In the genomic region with DNA sequence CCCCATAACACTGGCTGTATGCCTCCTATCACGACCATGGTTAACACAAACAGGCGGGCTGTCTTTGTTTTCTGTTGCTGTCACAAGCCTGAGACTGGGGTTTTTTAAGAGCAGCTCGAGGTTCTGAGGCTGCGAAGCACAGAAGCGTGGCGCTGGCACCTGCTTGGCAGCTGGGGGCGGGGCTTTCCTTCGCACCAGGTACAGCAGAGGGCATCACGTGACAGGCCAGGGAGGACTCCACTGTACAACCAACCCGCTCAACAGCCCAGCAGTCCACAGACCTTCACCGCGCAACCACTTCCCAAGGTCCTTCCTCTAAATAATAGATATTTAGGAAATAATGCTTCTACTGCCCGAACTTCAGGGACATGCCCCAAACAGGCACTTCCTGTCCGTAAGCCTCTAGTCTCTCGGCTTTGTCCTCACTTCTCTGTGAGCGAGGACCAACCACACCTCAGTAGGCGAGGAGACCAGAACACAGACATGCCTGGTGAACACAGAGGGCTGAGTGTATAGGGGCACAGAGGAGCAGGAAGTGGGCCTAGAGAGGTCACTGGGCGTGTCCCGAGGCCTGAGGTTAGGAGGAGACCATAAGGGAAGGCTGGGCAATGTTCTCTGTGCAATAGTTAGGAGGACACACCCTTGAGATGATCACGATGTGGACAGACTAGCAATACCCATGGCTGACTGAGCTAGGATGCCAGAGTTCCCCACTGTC, we compare ENCODE assay signal across 16 mouse cellular contexts. TPM values are rescaled to one million over a fixed set of nuclear protein-coding genes. Genes with fewer than 3 reads are reported as not detected.
A peak's percentile ranks its signal among the peaks of the same experiment; 100 is the strongest.
DNase-seq lines count a peak whose midpoint lies in the region; ATAC-seq and TF ChIP-seq lines count a peak whose summit lies in the region.
"Had no signal": no experiment of that assay in that cellular context is flagged by ENCODE, and none has a peak within 500 bp of the region (broad histone marks: within the 10 kb centered on the region; RNA-seq: fewer than 3 reads in every experiment).

No protein-coding gene starts in this region.

- no peaks in the 10 kb centered on the region; the same call in 1 of the 2 replicates for H3K9me3 ChIP-seq in kidney, embryonic 14.5 days (ENCODE audit: control insufficient read depth, low read length)
- H3K9me3 ChIP-seq in liver, embryonic 14.5 days (ENCODE audit: control insufficient read depth, low read length), result no peaks in the 10 kb centered on the region
- no peaks in the 10 kb centered on the region for H3K9me3 ChIP-seq in stomach, postnatal 0 days (ENCODE audit: control insufficient read depth, low read length)
- no peaks in the 10 kb centered on the region for H3K9me3 ChIP-seq in heart, embryonic 10.5 days
- H3K9me3 ChIP-seq: hindbrain, embryonic 13.5 days; neural tube, embryonic 12.5 days had no signal

- TF ChIP-seq CTCF in spleen, adult 2 months (IDR thresholded peaks at IDR 0.05; ENCODE audit: extremely low read depth, insufficient read depth, insufficient read length, insufficient replicate concordance), result no peak
- no peak for TF ChIP-seq CTCF in liver, embryonic 14.5 days (IDR thresholded peaks at IDR 0.05; ENCODE audit: low read depth)
- no peak for TF ChIP-seq CTCF in stomach, postnatal 0 days (IDR thresholded peaks at IDR 0.05; ENCODE audit: low read depth)

- no peak overlapping the region for H3K4me2 ChIP-seq in kidney, embryonic 14.5 days (replicated peaks; ENCODE audit: low read depth, low read length)
- peak overlapping the region; percentile 3; the same call in 1 of the 2 replicates for H3K4me2 ChIP-seq in liver, embryonic 14.5 days (ENCODE audit: low read depth)
- no peak overlapping the region for H3K4me2 ChIP-seq in stomach, postnatal 0 days (replicated peaks; ENCODE audit: low read depth)
- H3K4me2 ChIP-seq: hindbrain, embryonic 13.5 days; limb, embryonic 13.5 days; neural tube, embryonic 12.5 days had no signal

- TF ChIP-seq EP300 in liver, embryonic 14.5 days (IDR thresholded peaks at IDR 0.05; ENCODE audit: low read depth), result no peak
- TF ChIP-seq EP300 in stomach, postnatal 0 days (optimal IDR thresholded peaks at IDR 0.05), result no peak

- ATAC-seq in kidney, embryonic 14.5 days (ENCODE audit: low FRiP score, low TSS enrichment), result peak; percentile 32; the same call in 1 of the 2 replicates
- peak; percentile 49 for ATAC-seq in liver, embryonic 14.5 days (ENCODE audit: insufficient read depth)
- peak; percentile 50; the same call in 1 of the 2 replicates for ATAC-seq in stomach, postnatal 0 days (ENCODE audit: low FRiP score, low TSS enrichment)
- ATAC-seq in activated CD4-positive, CD25-positive, alpha-beta regulatory T cell, adult 4 months, result no peak
- ATAC-seq: forebrain, embryonic 16.5 days had no signal

- TF ChIP-seq POLR2A in spleen, adult 2 months (IDR thresholded peaks at IDR 0.05; ENCODE audit: low read depth, low read length), result no peak

- peak overlapping the region; percentile 51 for H3K27ac ChIP-seq in spleen, adult 2 months (ENCODE audit: insufficient read depth, low read length)
- H3K27ac ChIP-seq in kidney, embryonic 14.5 days (ENCODE audit: low read depth, low read length), result no peak overlapping the region
- no peak overlapping the region for H3K27ac ChIP-seq in liver, embryonic 14.5 days
- no peak overlapping the region for H3K27ac ChIP-seq in stomach, postnatal 0 days (replicated peaks)
- H3K27ac ChIP-seq in heart, embryonic 10.5 days, result no peak overlapping the region
- H3K27ac ChIP-seq: hindbrain, embryonic 13.5 days; limb, embryonic 13.5 days; macrophage; neural tube, embryonic 12.5 days had no signal

- no peak overlapping the region for H3K9ac ChIP-seq in kidney, embryonic 14.5 days (ENCODE audit: low read depth, low read length)
- peak overlapping the region; percentile 23; the same call in 1 of the 2 replicates for H3K9ac ChIP-seq in liver, embryonic 14.5 days (replicated peaks)
- H3K9ac ChIP-seq in stomach, postnatal 0 days (ENCODE audit: low read length), result no peak overlapping the region
- H3K9ac ChIP-seq: hindbrain, embryonic 13.5 days; limb, embryonic 13.5 days; neural tube, embryonic 12.5 days had no signal

- no peak overlapping the region for H3K4me3 ChIP-seq in spleen, adult 2 months (ENCODE audit: extremely low read depth, insufficient read depth, insufficient read length)
- no peak overlapping the region for H3K4me3 ChIP-seq in kidney, embryonic 14.5 days (ENCODE audit: low read length)
- H3K4me3 ChIP-seq in liver, embryonic 14.5 days (ENCODE audit: insufficient read depth in 1 of 2, low read depth in 2 of 2, low read length in 2 of 2), result no peak overlapping the region
- H3K4me3 ChIP-seq in stomach, postnatal 0 days (ENCODE audit: low read depth, low read length), result no peak overlapping the region
- no peak overlapping the region for H3K4me3 ChIP-seq in heart, embryonic 10.5 days
- H3K4me3 ChIP-seq: hindbrain, embryonic 13.5 days; limb, embryonic 13.5 days; neural tube, embryonic 12.5 days had no signal

- peak in 1 of 2 experiments; percentile 24 for DNase-seq in spleen, adult 2 months (ENCODE audit: low read depth in 1 of 2, low spot score in 2 of 2)
- DNase-seq in spleen, adult 18-20 months, result no peak
- no peak for DNase-seq in liver, embryonic 14.5 days (ENCODE audit: low read depth in 3 of 3, low spot score in 3 of 3)
- DNase-seq in stomach, postnatal 0 days (ENCODE audit: low spot score), result peak; percentile 33
- DNase-seq in layer of hippocampus, adult 18-20 months (ENCODE audit: low spot score in 2 of 2), result no peak
- no peak for DNase-seq in heart, embryonic 10.5 days (ENCODE audit: low spot score)
- DNase-seq: adrenal gland, postnatal 36 days; cerebellum, adult 11 months; layer of hippocampus, adult 9-11 months had no signal

- 48% methylated on average over 20 of the region's 20 CpGs for WGBS in spleen, adult 2 months
- WGBS in kidney, embryonic 14.5 days, result 68% methylated on average over 20 of the region's 20 CpGs
- WGBS in liver, embryonic 14.5 days (ENCODE audit: insufficient replicate concordance), result 53% methylated on average over 20 of the region's 20 CpGs
- WGBS in stomach, postnatal 0 days, result 66% methylated on average over 20 of the region's 20 CpGs
- 75% methylated on average over 20 of the region's 20 CpGs for WGBS in heart, embryonic 10.5 days

- no peaks in the 10 kb centered on the region for H3K36me3 ChIP-seq in spleen, adult 2 months (ENCODE audit: control insufficient read depth, insufficient read depth, low read length)
- no peaks in the 10 kb centered on the region for H3K36me3 ChIP-seq in kidney, embryonic 14.5 days (ENCODE audit: control insufficient read depth, insufficient read depth, low read length)
- no peaks in the 10 kb centered on the region for H3K36me3 ChIP-seq in liver, embryonic 14.5 days (replicated peaks; ENCODE audit: control insufficient read depth, insufficient read depth, low read depth)
- no peaks in the 10 kb centered on the region for H3K36me3 ChIP-seq in stomach, postnatal 0 days (ENCODE audit: control insufficient read depth, insufficient read depth, low read length)
- no peaks in the 10 kb centered on the region for H3K36me3 ChIP-seq in heart, embryonic 10.5 days
- H3K36me3 ChIP-seq: hindbrain, embryonic 13.5 days; limb, embryonic 13.5 days; neural tube, embryonic 12.5 days had no signal

- no peaks in the 10 kb centered on the region for H3K27me3 ChIP-seq in spleen, adult 2 months (ENCODE audit: control insufficient read depth, insufficient read depth, low read length)
- H3K27me3 ChIP-seq in kidney, embryonic 14.5 days (ENCODE audit: control insufficient read depth, insufficient read depth, low read length), result no peaks in the 10 kb centered on the region
- H3K27me3 ChIP-seq in liver, embryonic 14.5 days (ENCODE audit: control insufficient read depth, insufficient read depth, low read length), result no peaks in the 10 kb centered on the region
- H3K27me3 ChIP-seq in stomach, postnatal 0 days (ENCODE audit: control insufficient read depth, insufficient read depth, low read length), result no peaks in the 10 kb centered on the region
- H3K27me3 ChIP-seq in heart, embryonic 10.5 days (ENCODE audit: insufficient read depth, poor library complexity, severe bottlenecking), result peaks cover 9% of the 10 kb centered on the region; the same call in 1 of the 2 replicates

- peaks cover 8% of the 10 kb centered on the region; the same call in 1 of the 2 replicates for H3K4me1 ChIP-seq in spleen, adult 2 months (ENCODE audit: control insufficient read depth, insufficient read depth, insufficient read length)
- H3K4me1 ChIP-seq in kidney, embryonic 14.5 days (ENCODE audit: control insufficient read depth, insufficient read depth, low read length), result 0 out of 2 replicates have a peak, but pooled peaks cover 3% of the 10 kb centered on the region
- peaks cover 17 to 22% of the 10 kb centered on the region in 2 experiments for H3K4me1 ChIP-seq in liver, embryonic 14.5 days (replicated peaks; ENCODE audit: control insufficient read depth in 2 of 2, insufficient read depth in 2 of 2, low read length in 1 of 2)
- no peaks in the 10 kb centered on the region for H3K4me1 ChIP-seq in stomach, postnatal 0 days (replicated peaks; ENCODE audit: control insufficient read depth, insufficient read depth)
- peaks cover 14% of the 10 kb centered on the region; the same call in 1 of the 2 replicates for H3K4me1 ChIP-seq in heart, embryonic 10.5 days

RNA-seq across cellular contexts. Expression of gene Syf2, which starts 37.3 kb away (rescaled TPM):
- 19.2 TPM in 2 replicates for polyA plus RNA-seq in spleen, adult 2 months (2012; rRNA removed)
- polyA plus RNA-seq in kidney, embryonic 14.5 days (2014; fragmentation: Nextera tagmentation; extraction: Ambion mirVana), result 77.3 and 90.1 TPM in 2 replicates
- 21.9 and 42.9 TPM in 2 replicates for polyA plus RNA-seq in liver, embryonic 14.5 days (2012; rRNA removed)
- polyA plus RNA-seq in liver, embryonic 14.5 days (2014; fragmentation: Nextera tagmentation; extraction: Ambion mirVana), result 52.6 and 56.0 TPM in 2 replicates
- 74.1 and 77.9 TPM in 2 replicates for polyA plus RNA-seq in stomach, postnatal 0 days (2015; fragmentation: Nextera tagmentation; extraction: Ambion mirVana)
- 10 to 100 TPM; 58.8 to 69.7 TPM for total RNA-seq in layer of hippocampus, adult 18-20 months (2021)
- polyA plus RNA-seq in heart, embryonic 10.5 days (2016; fragmentation: Nextera tagmentation; extraction: Ambion mirVana), result 52.3 and 63.0 TPM in 2 replicates
- polyA plus RNA-seq in activated CD4-positive, CD25-positive, alpha-beta regulatory T cell, adult 4 months (2017; shearing (Covaris generic)), result 100 to 1,000 TPM; 188 to 213 TPM

RNA-seq across cellular contexts. Expression of gene Rsrp1, which starts 44.7 kb away (rescaled TPM):
- polyA plus RNA-seq in spleen, adult 2 months (2012; rRNA removed), result 691 and 1,139 TPM in 2 replicates
- polyA plus RNA-seq in kidney, embryonic 14.5 days (2014; fragmentation: Nextera tagmentation; extraction: Ambion mirVana), result 339 and 370 TPM in 2 replicates
- 228 and 239 TPM in 2 replicates for polyA plus RNA-seq in liver, embryonic 14.5 days (2012; rRNA removed)
- 151 and 161 TPM in 2 replicates for polyA plus RNA-seq in liver, embryonic 14.5 days (2014; fragmentation: Nextera tagmentation; extraction: Ambion mirVana)
- 278 and 283 TPM in 2 replicates for polyA plus RNA-seq in stomach, postnatal 0 days (2015; fragmentation: Nextera tagmentation; extraction: Ambion mirVana)
- total RNA-seq in layer of hippocampus, adult 18-20 months (2021), result 100 to 1,000 TPM; 256 to 262 TPM
- 329 and 376 TPM in 2 replicates for polyA plus RNA-seq in heart, embryonic 10.5 days (2016; fragmentation: Nextera tagmentation; extraction: Ambion mirVana)
- polyA plus RNA-seq in activated CD4-positive, CD25-positive, alpha-beta regulatory T cell, adult 4 months (2017; shearing (Covaris generic)), result 100 to 1,000 TPM; 271 to 367 TPM

RNA-seq across cellular contexts. Expression of gene Tmem50a, which starts 53.2 kb away (rescaled TPM):
- polyA plus RNA-seq in spleen, adult 2 months (2012; rRNA removed), result 83.2 and 90.6 TPM in 2 replicates
- polyA plus RNA-seq in kidney, embryonic 14.5 days (2014; fragmentation: Nextera tagmentation; extraction: Ambion mirVana), result 156 and 163 TPM in 2 replicates
- polyA plus RNA-seq in liver, embryonic 14.5 days (2012; rRNA removed), result 44.2 and 50.8 TPM in 2 replicates
- polyA plus RNA-seq in liver, embryonic 14.5 days (2014; fragmentation: Nextera tagmentation; extraction: Ambion mirVana), result 59.5 and 65.1 TPM in 2 replicates
- polyA plus RNA-seq in stomach, postnatal 0 days (2015; fragmentation: Nextera tagmentation; extraction: Ambion mirVana), result 187 and 193 TPM in 2 replicates
- total RNA-seq in layer of hippocampus, adult 18-20 months (2021), result 100 to 1,000 TPM; 120 to 123 TPM
- 129 and 131 TPM in 2 replicates for polyA plus RNA-seq in heart, embryonic 10.5 days (2016; fragmentation: Nextera tagmentation; extraction: Ambion mirVana)
- polyA plus RNA-seq in activated CD4-positive, CD25-positive, alpha-beta regulatory T cell, adult 4 months (2017; shearing (Covaris generic)), result 100 to 1,000 TPM; 555 to 571 TPM
